Mouse (Mus musculus) neural tube, embryonic 15.5 days (tissue): ENCODE measurements around the gene Tnik. TPM values are rescaled to one million over a fixed set of nuclear protein-coding genes. Genes with fewer than 3 reads are reported as not detected.

Source experiments
- ATAC-seq: fragments of 200-750 bp; cut with Nextera tagmentation; 2 replicates; pipeline ENCODE4 v1.8.0; 2017; ENCODE audit warnings: mild to moderate bottlenecking, moderate TSS enrichment, moderate library complexity; ENCODE audit not compliant: low FRiP score
- H3K27ac ChIP-seq: fragments of 300-500 bp; sonication (generic); replicated peaks from 2 replicates; pipeline ENCODE4 v1.5.1; 2015; ENCODE audit warnings: mild to moderate bottlenecking, inconsistent platforms
- H3K27me3 ChIP-seq: fragments of 300-500 bp; sonication (generic); replicated peaks from 2 replicates; pipeline ENCODE4 v1.6.1; 2015; ENCODE audit warnings: inconsistent platforms
- H3K36me3 ChIP-seq: fragments of 300-500 bp; sonication (generic); 2 replicates; pipeline ENCODE4 v1.6.1; 2015; ENCODE audit warnings: inconsistent platforms
- H3K4me1 ChIP-seq: fragments of 300-500 bp; sonication (generic); 2 replicates; pipeline ENCODE4 v1.6.1; 2015; ENCODE audit warnings: inconsistent platforms
- H3K4me2 ChIP-seq: fragments of 300-500 bp; sonication (generic); 2 replicates; pipeline ENCODE4 v1.6.1; 2015; ENCODE audit warnings: inconsistent platforms, mild to moderate bottlenecking, moderate library complexity
- H3K4me3 ChIP-seq: fragments of 300-500 bp; sonication (generic); replicated peaks from 2 replicates; pipeline ENCODE4 v1.5.1; 2015; ENCODE audit warnings: mild to moderate bottlenecking, inconsistent platforms
- H3K9ac ChIP-seq: fragments of 300-500 bp; sonication (generic); replicated peaks from 2 replicates; pipeline ENCODE4 v1.6.1; 2015; ENCODE audit warnings: mild to moderate bottlenecking, inconsistent platforms
- H3K9me3 ChIP-seq: fragments of 300-500 bp; sonication (generic); replicated peaks from 2 replicates; pipeline ENCODE4 v1.6.1; 2016; ENCODE audit warnings: inconsistent platforms
- WGBS: fragments of 180-500 bp; shearing (Covaris S2); methylation state at CpG from one replicate; pipeline ENCODE4 v1.1.7; 2015; ENCODE audit warnings: mixed read lengths; 5-methylcytosine and 5-hydroxymethylcytosine counted together
- polyA plus RNA-seq: library from polyadenylated mRNA; unstranded; fragments of >200 nt; fragmentation: Nextera tagmentation; extraction: Ambion mirVana; gene quantifications from 2 replicates; pipeline ENCODE4 v1.2.1, GENCODE M21; 2015

The Tnik gene
- 52.8 and 67.3 TPM in 2 replicates for polyA plus RNA-seq

GRCm38 (mm10) chr3:28263002-28263947 lies at the start of gene Tnik:
Gene Tnik (plus strand): TSS chr3:28263214.
- Histone ChIP-seq H3K4me3 (peak within 1 kb of the TSS; percentile 58), H3K36me3 (no peaks in the 10 kb centered on the region), H3K9me3 (no peaks in the 10 kb centered on the region), H3K27me3 (no peaks in the 10 kb centered on the region), H3K27ac (peak within 1 kb of the TSS; percentile 93), H3K9ac (peak within 1 kb of the TSS; percentile 93), H3K4me2 (peak within 1 kb of the TSS; percentile 87), H3K4me1 (peaks cover 33% of the 10 kb centered on the region)
- ATAC-seq = peak; percentile 92
- WGBS = under 1% methylated on average over 59 of the region's 59 CpGs

DNA sequence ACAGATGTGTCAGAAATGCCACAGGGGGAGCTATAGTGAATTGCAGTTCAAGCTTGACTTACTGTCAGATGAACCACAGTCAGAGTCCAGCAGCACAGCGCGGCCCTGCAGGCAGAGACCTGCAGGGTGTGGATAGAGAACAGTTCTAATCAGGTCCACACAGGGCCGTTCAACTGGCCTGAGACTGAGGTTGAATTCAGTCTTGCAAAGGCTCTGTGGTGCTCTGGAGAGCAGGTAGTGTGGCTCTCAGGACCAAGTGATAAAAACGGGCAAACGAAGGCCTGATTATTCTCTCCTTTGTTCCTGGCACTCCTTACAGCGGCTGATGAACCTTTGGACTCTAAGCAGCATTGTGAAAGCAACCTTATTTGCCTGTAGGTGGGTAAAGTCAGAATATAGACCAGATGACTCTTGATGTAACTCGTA lies 48.1 kb upstream of the Tnik start:
- H3K27me3 ChIP-seq = no peaks in the 10 kb centered on the region
- no peak for ATAC-seq
- no peak overlapping the region for H3K4me3 ChIP-seq
- H3K9ac ChIP-seq = no peak overlapping the region
- H3K4me2 ChIP-seq = no peak overlapping the region
- WGBS = 84% methylated on average over 7 of the region's 7 CpGs
- no peaks in the 10 kb centered on the region for H3K9me3 ChIP-seq
- no peaks in the 10 kb centered on the region for H3K36me3 ChIP-seq
- H3K4me1 ChIP-seq = no peaks in the 10 kb centered on the region
- H3K27ac ChIP-seq = no peak overlapping the region

DNA sequence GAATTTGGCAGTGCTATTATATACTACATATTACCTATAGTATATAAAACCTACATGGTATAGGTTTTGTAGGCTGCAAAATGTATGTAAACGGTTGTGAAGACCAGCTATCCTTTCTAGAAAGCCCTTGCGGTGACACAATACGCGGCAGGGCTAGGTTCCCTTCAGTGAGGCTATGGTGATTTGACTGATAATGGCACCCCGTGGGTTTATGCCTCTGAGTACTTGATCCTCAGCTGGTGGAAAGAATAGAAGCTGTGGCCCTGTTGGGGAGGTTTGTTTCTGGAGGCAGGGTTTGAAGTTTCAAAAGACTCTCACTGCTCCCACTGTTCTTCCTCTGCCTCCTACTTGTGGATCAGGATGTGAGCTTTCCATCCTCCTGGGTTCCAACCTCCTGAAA lies 46.0 kb upstream of the Tnik start:
- Histone ChIP-seq H3K36me3 (no peaks in the 10 kb centered on the region), H3K27me3 (no peaks in the 10 kb centered on the region), H3K27ac (no peak overlapping the region), H3K9ac (no peak overlapping the region), H3K4me3 (no peak overlapping the region), H3K9me3 (no peaks in the 10 kb centered on the region), H3K4me2 (no peak overlapping the region), H3K4me1 (no peaks in the 10 kb centered on the region)
- WGBS = 7% methylated on average over 5 of the region's 5 CpGs
- no peak for ATAC-seq

DNA sequence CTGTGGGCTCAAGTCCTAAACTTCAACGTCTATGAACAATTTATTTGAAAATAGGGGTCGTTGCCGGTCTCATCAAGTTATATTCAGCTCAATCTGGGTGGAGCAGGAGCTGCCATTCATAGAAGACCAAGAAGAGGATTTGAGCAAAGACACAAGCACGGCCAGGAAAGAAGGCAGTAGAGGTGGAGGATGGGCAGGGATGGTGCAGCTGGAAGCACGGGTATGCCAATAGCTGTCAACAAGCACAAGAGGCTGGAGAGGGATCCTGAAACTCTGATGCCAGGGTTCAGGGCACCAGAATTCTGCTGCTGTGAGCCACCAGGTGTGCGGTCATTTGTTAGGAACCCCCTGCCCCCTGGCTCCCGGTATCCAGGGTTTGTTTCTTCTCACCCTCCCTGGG lies 43.5 kb upstream of the Tnik start:
- 94% methylated on average over 7 of the region's 7 CpGs for WGBS
- H3K9ac ChIP-seq = no peak overlapping the region
- no peak overlapping the region for H3K4me2 ChIP-seq
- H3K36me3 ChIP-seq = no peaks in the 10 kb centered on the region
- no peaks in the 10 kb centered on the region for H3K9me3 ChIP-seq
- no peak overlapping the region for H3K4me3 ChIP-seq
- no peaks in the 10 kb centered on the region for H3K4me1 ChIP-seq
- H3K27ac ChIP-seq = no peak overlapping the region
- H3K27me3 ChIP-seq = no peaks in the 10 kb centered on the region
- ATAC-seq = no peak

DNA sequence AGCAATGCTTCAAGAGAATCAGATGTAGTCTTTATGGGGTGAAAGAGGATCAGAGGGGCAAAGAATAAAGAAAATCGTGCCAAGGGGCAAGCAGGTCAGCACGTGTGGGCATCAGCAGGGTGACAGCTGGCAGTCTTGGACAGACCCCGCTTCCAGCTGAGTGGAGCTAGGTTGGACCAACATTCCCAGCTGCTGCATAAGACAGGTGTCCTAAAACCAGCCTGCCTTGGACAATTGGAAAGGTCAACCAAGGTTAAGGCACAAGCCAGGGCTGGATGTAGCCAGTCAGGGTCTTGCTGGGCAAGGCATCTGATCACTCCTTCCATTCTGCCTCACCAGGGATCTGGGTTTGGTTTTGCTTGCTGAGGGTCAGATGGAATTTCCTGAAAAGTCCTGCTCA lies 43.0 kb upstream of the Tnik start:
- Histone ChIP-seq H3K4me1 (peaks cover 3% of the 10 kb centered on the region; the same call in 1 of the 2 replicates), H3K4me2 (no peak overlapping the region), H3K27me3 (no peaks in the 10 kb centered on the region), H3K4me3 (no peak overlapping the region), H3K36me3 (no peaks in the 10 kb centered on the region), H3K9me3 (no peaks in the 10 kb centered on the region), H3K9ac (no peak overlapping the region), H3K27ac (no peak overlapping the region)
- no peak for ATAC-seq
- WGBS = 88% methylated on average over 3 of the region's 3 CpGs

- 44% methylated on average over 15 of the region's 15 CpGs for WGBS
- Histone ChIP-seq H3K9me3 (no peaks in the 10 kb centered on the region), H3K4me1 (peaks cover 7% of the 10 kb centered on the region; the same call in 1 of the 2 replicates), H3K9ac (no peak overlapping the region), H3K36me3 (no peaks in the 10 kb centered on the region), H3K4me2 (no peak overlapping the region), H3K27ac (no peak overlapping the region), H3K27me3 (no peaks in the 10 kb centered on the region), H3K4me3 (no peak overlapping the region)
- ATAC-seq = no peak
These were observed 38.3 kb upstream of the Tnik start for GRCm38 (mm10) chr3:28224437-28225356.

GRCm38 (mm10) chr3:28225357-28225905 lies 37.6 kb upstream of the Tnik start:
- Histone ChIP-seq H3K9ac (no peak overlapping the region), H3K4me2 (no peak overlapping the region), H3K9me3 (no peaks in the 10 kb centered on the region), H3K27me3 (no peaks in the 10 kb centered on the region), H3K27ac (no peak overlapping the region), H3K4me1 (peaks cover 7% of the 10 kb centered on the region; the same call in 1 of the 2 replicates), H3K4me3 (no peak overlapping the region), H3K36me3 (no peaks in the 10 kb centered on the region)
- ATAC-seq = no peak
- 75% methylated on average over 9 of the region's 9 CpGs for WGBS

DNA sequence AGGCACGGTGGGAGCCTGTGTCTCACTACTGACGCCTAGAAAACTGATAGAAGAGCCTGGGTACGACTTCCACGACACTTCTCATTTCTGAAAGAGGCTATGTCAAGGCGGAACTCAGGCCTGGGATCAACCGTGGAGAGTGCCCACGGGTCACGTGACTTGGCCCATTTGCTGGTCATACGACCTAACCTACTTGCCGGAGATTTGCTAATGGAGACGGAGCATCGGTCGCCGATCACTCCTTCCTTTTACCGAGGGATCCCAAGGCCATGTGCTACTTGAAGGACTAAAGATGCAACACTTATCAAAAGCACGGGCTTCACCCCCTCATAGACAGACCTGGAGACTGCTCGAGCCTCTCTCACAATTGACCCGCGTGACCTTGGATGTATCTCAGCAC lies 36.8 kb upstream of the Tnik start:
- Histone ChIP-seq H3K4me1 (peaks cover 7% of the 10 kb centered on the region; the same call in 1 of the 2 replicates), H3K4me3 (no peak overlapping the region), H3K27me3 (no peaks in the 10 kb centered on the region), H3K4me2 (no peak overlapping the region), H3K9me3 (no peaks in the 10 kb centered on the region), H3K9ac (no peak overlapping the region), H3K27ac (no peak overlapping the region), H3K36me3 (no peaks in the 10 kb centered on the region)
- no peak for ATAC-seq
- 90% methylated on average over 19 of the region's 19 CpGs for WGBS

GRCm38 (mm10) chr3:28228930-28229329 lies 34.1 kb upstream of the Tnik start:
- Histone ChIP-seq H3K4me3 (no peak overlapping the region), H3K4me2 (no peak overlapping the region), H3K4me1 (peaks cover 7% of the 10 kb centered on the region; the same call in 1 of the 2 replicates), H3K27me3 (no peaks in the 10 kb centered on the region), H3K36me3 (no peaks in the 10 kb centered on the region), H3K9ac (no peak overlapping the region), H3K9me3 (no peaks in the 10 kb centered on the region), H3K27ac (no peak overlapping the region)
- WGBS = 64% methylated on average over 4 of the region's 4 CpGs
- no peak for ATAC-seq

- H3K36me3 ChIP-seq = no peaks in the 10 kb centered on the region
- H3K27me3 ChIP-seq = no peaks in the 10 kb centered on the region
- H3K9ac ChIP-seq = no peak overlapping the region
- no peak overlapping the region for H3K27ac ChIP-seq
- H3K4me1 ChIP-seq = peaks cover 7% of the 10 kb centered on the region; the same call in 1 of the 2 replicates
- no peak overlapping the region for H3K4me2 ChIP-seq
- WGBS = 91% methylated on average over 2 of the region's 2 CpGs
- no peaks in the 10 kb centered on the region for H3K9me3 ChIP-seq
- ATAC-seq = no peak
- no peak overlapping the region for H3K4me3 ChIP-seq
These were observed 33.5 kb upstream of the Tnik start for GRCm38 (mm10) chr3:28229503-28229902.

GRCm38 (mm10) chr3:28232885-28233284 lies 30.1 kb upstream of the Tnik start:
- H3K27ac ChIP-seq = no peak overlapping the region
- no peak overlapping the region for H3K9ac ChIP-seq
- H3K36me3 ChIP-seq = no peaks in the 10 kb centered on the region
- no peaks in the 10 kb centered on the region for H3K27me3 ChIP-seq
- ATAC-seq = no peak
- no peaks in the 10 kb centered on the region for H3K9me3 ChIP-seq
- H3K4me1 ChIP-seq = no peaks in the 10 kb centered on the region
- no peak overlapping the region for H3K4me2 ChIP-seq
- 91% methylated on average over 4 of the region's 4 CpGs for WGBS
- no peak overlapping the region for H3K4me3 ChIP-seq
